Mouse (Mus musculus) spleen, adult 2 months (tissue): Measurements from ENCODE around the gene Agl.

ENCODE experiments used
- CTCF ChIP-seq: fragments of 200-500 bp; IDR thresholded peaks from 2 replicates; pipeline ENCODE4 v1.5.1; 2011; ENCODE audit warnings: mild to moderate bottlenecking, inconsistent platforms; ENCODE audit not compliant: insufficient read depth, insufficient read length, insufficient replicate concordance; ENCODE audit errors: extremely low read depth
- POLR2A ChIP-seq: fragments of 200-500 bp; IDR thresholded peaks from 2 replicates; pipeline ENCODE4 v1.6.1; 2011; ENCODE audit warnings: low read depth, low read length, inconsistent platforms

DNA sequence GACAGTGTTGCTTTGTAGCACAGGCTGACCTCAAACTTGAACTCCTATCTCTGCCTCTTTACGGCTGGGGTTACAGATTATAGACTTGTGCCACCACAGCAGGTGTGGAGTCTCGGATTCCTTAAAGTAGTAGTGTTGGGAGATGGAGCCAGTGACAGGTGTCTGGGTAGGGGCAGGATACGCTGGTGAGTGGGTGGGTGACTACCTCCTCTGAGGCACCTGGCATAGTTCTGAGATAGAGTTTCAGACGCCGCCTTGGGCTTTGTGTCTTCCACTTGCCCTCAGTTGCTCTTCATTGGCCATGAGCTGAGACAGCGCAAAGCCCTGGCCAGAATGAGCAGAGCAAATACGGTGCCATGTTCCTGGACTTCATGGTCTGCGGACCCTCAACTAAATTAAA lies 22.1 kb downstream of the Agl start:
- TF ChIP-seq POLR2A: no peak
- no peak for TF ChIP-seq CTCF
